Mouse (Mus musculus): ENCODE results near the gene Gsta1.
"Not testable (repeated sequence)": the region's sequence is repeated elsewhere in the genome, so short reads cannot be mapped to it uniquely, and the experiment has no call there.

The Gsta1 gene

GRCm38 (mm10) chr9:78230461-78230860 is at the start of gene Gsta1:
TSS of gene Gsta1 (plus strand) at chr9:78230656.
- not testable (repeated sequence) for DNase-seq (ENCODE audit: low spot score in 2 of 2)

GRCm38 (mm10) chr9:78182474-78182873 is 48.0 kb upstream of the Gsta1 start, which contains the start of gene Gsta4:
TSS of gene Gsta4 (plus strand) at chr9:78182774.
- not testable (repeated sequence) for DNase-seq (ENCODE audit: low spot score in 2 of 2)

- no peak for DNase-seq (ENCODE audit: low spot score in 2 of 2)
Measured at GRCm38 (mm10) chr9:78185686-78186085, 44.8 kb upstream of the Gsta1 start.

GRCm38 (mm10) chr9:78188910-78189309 is 41.5 kb upstream of the Gsta1 start:
- DNase-seq (ENCODE audit: low spot score in 2 of 2), result no peak

GRCm38 (mm10) chr9:78190651-78191634 is 39.5 kb upstream of the Gsta1 start:
- no peak for DNase-seq (ENCODE audit: low spot score in 2 of 2)

GRCm38 (mm10) chr9:78191736-78192135 is 38.7 kb upstream of the Gsta1 start:
- peak in 1 of 2 experiments; percentile 17 for DNase-seq (ENCODE audit: low spot score in 2 of 2)

GRCm38 (mm10) chr9:78193902-78194597 is 36.4 kb upstream of the Gsta1 start:
- DNase-seq (ENCODE audit: low spot score in 2 of 2), result no peak

- DNase-seq (ENCODE audit: low spot score in 2 of 2), result peak; percentile 21 to 24
Measured at GRCm38 (mm10) chr9:78195034-78195433, 35.4 kb upstream of the Gsta1 start.

- DNase-seq (ENCODE audit: low spot score in 2 of 2), result no peak
Measured at GRCm38 (mm10) chr9:78197801-78198200, 32.7 kb upstream of the Gsta1 start.

- DNase-seq (ENCODE audit: low spot score in 2 of 2), result no peak
Measured at GRCm38 (mm10) chr9:78204194-78204593, 26.3 kb upstream of the Gsta1 start.

GRCm38 (mm10) chr9:78208956-78209355 is 21.5 kb upstream of the Gsta1 start:
- DNase-seq (ENCODE audit: low spot score in 2 of 2), result no peak

GRCm38 (mm10) chr9:78210079-78210478 is 20.4 kb upstream of the Gsta1 start:
- no peak for DNase-seq (ENCODE audit: low spot score in 2 of 2)

- no peak for DNase-seq (ENCODE audit: low spot score in 2 of 2)
Measured at GRCm38 (mm10) chr9:78210821-78211220, 19.6 kb upstream of the Gsta1 start.

- DNase-seq (ENCODE audit: low spot score in 2 of 2), result no peak
Measured at GRCm38 (mm10) chr9:78211521-78211920, 18.9 kb upstream of the Gsta1 start.

GRCm38 (mm10) chr9:78212341-78213049 is 18.0 kb upstream of the Gsta1 start:
- DNase-seq (ENCODE audit: low spot score in 2 of 2), result no peak

- DNase-seq (ENCODE audit: low spot score in 2 of 2), result no peak
Measured at GRCm38 (mm10) chr9:78217074-78217473, 13.4 kb upstream of the Gsta1 start.

- no peak for DNase-seq (ENCODE audit: low spot score in 2 of 2)
Measured at GRCm38 (mm10) chr9:78222616-78223015, 7.8 kb upstream of the Gsta1 start.

GRCm38 (mm10) chr9:78223221-78223902 is 7.1 kb upstream of the Gsta1 start:
- no peak for DNase-seq (ENCODE audit: low spot score in 2 of 2)

- no peak for DNase-seq (ENCODE audit: low spot score in 2 of 2)
Measured at GRCm38 (mm10) chr9:78224418-78224817, 6.0 kb upstream of the Gsta1 start.

GRCm38 (mm10) chr9:78225304-78225703 is 5.2 kb upstream of the Gsta1 start:
- DNase-seq (ENCODE audit: low spot score in 2 of 2), result no peak

GRCm38 (mm10) chr9:78228122-78228521 is 2.3 kb upstream of the Gsta1 start:
- no peak for DNase-seq (ENCODE audit: low spot score in 2 of 2)

Measured in frontal cortex, postnatal 14 days (tissue).